8 mouse cellular contexts compared by ENCODE assay signal in the genomic region with DNA sequence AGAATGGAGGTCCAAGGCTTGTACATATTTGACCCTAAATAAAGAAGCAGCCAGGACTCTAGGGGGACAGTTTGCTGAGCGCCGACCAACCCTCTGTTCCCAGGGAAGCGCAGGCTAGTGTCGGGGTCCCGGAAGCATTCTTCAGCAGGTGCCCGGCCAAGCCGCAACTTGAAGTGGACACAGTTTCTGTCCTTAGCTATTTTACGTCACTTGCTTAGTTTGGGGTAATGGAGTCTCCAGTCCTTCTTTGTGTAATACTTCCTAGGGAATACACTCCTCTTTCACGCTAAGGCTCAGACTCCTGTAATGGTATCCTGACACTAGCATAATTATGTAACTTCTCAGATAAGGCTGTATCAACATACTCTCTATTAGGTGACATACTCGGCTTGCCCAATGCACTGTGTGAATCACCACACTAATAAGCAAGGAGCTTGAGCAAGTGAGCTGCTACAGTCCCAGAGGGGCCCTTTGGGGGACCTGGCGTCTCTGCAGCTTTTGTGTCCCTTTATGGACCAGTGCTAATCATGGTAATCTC. TPM values are rescaled to one million over a fixed set of nuclear protein-coding genes. Genes with fewer than 3 reads are reported as not detected.
DNase-seq lines count a peak whose midpoint lies in the region; ATAC-seq and TF ChIP-seq lines count a peak whose summit lies in the region.

No protein-coding gene starts in this region.

- H3K9me3 ChIP-seq in forebrain, embryonic 14.5 days (replicated peaks; ENCODE audit: control insufficient read depth, low read length): no peaks in the 10 kb centered on the region
- H3K9me3 ChIP-seq in kidney, embryonic 15.5 days (replicated peaks): no peaks in the 10 kb centered on the region
- no peaks in the 10 kb centered on the region for H3K9me3 ChIP-seq in lung, postnatal 0 days (ENCODE audit: low read length)

- peak overlapping the region; percentile 98 for H3K4me3 ChIP-seq in left cerebral cortex, adult 2 months
- H3K4me3 ChIP-seq in brown adipose tissue, adult 24 weeks (ENCODE audit: insufficient read depth, low read depth, low read length): peak overlapping the region; percentile 89
- peak overlapping the region; percentile 89 for H3K4me3 ChIP-seq in forebrain, embryonic 14.5 days (ENCODE audit: low read depth, low read length)
- H3K4me3 ChIP-seq in kidney, embryonic 15.5 days (replicated peaks): peak overlapping the region; percentile 64
- peak overlapping the region; percentile 94 for H3K4me3 ChIP-seq in lung, postnatal 0 days (ENCODE audit: low read depth, low read length)

- H3K27me3 ChIP-seq in forebrain, embryonic 14.5 days (replicated peaks; ENCODE audit: control insufficient read depth, insufficient read depth, low read length): no peaks in the 10 kb centered on the region
- H3K27me3 ChIP-seq in kidney, embryonic 15.5 days: peaks cover 8% of the 10 kb centered on the region; the same call in 1 of the 2 replicates
- H3K27me3 ChIP-seq in lung, postnatal 0 days (replicated peaks; ENCODE audit: insufficient read depth, low read length): no peaks in the 10 kb centered on the region

- peak; percentile 16 for ATAC-seq in forebrain, embryonic 14.5 days
- ATAC-seq in kidney, embryonic 15.5 days (replicated peaks; ENCODE audit: low FRiP score): no peak
- ATAC-seq in lung, postnatal 0 days: peak; percentile 50

- no peaks in the 10 kb centered on the region for H3K4me1 ChIP-seq in brown adipose tissue, adult 24 weeks (ENCODE audit: control insufficient read depth, insufficient read depth, insufficient read length, low read length)
- peaks cover 16% of the 10 kb centered on the region for H3K4me1 ChIP-seq in forebrain, embryonic 14.5 days (ENCODE audit: control insufficient read depth, insufficient read depth, low read length)
- H3K4me1 ChIP-seq in kidney, embryonic 15.5 days: peaks cover 39% of the 10 kb centered on the region
- no peaks in the 10 kb centered on the region; the same call in 1 of the 2 replicates for H3K4me1 ChIP-seq in lung, postnatal 0 days (ENCODE audit: insufficient read depth, low read depth, low read length)

- peak overlapping the region; percentile 95 for H3K9ac ChIP-seq in forebrain, embryonic 14.5 days (ENCODE audit: low read length)
- peak overlapping the region; percentile 66; the same call in 1 of the 2 replicates for H3K9ac ChIP-seq in kidney, embryonic 15.5 days
- peak overlapping the region; percentile 93 for H3K9ac ChIP-seq in lung, postnatal 0 days (replicated peaks; ENCODE audit: low read depth)

- no peak for TF ChIP-seq CTCF in left cerebral cortex, adult 2 months (IDR thresholded peaks at IDR 0.05)
- TF ChIP-seq CTCF in lung, postnatal 0 days (IDR thresholded peaks at IDR 0.05): no peak

- peak overlapping the region; percentile 81 for H3K4me2 ChIP-seq in forebrain, embryonic 14.5 days (ENCODE audit: low read length)
- H3K4me2 ChIP-seq in kidney, embryonic 15.5 days: peak overlapping the region; percentile 87
- peak overlapping the region; percentile 85 for H3K4me2 ChIP-seq in lung, postnatal 0 days (replicated peaks; ENCODE audit: low read depth, low read length)

- H3K27ac ChIP-seq in left cerebral cortex, adult 2 months: peak overlapping the region; percentile 97
- 0 out of 2 replicates have a peak overlapping the region, but pooled peaks have one; percentile 10 for H3K27ac ChIP-seq in brown adipose tissue, adult 24 weeks (replicated peaks; ENCODE audit: low read depth, low read length)
- peak overlapping the region; percentile 89 for H3K27ac ChIP-seq in forebrain, embryonic 14.5 days (ENCODE audit: low read depth, low read length)
- H3K27ac ChIP-seq in kidney, embryonic 15.5 days: peak overlapping the region; percentile 87; the same call in 1 of the 2 replicates
- H3K27ac ChIP-seq in lung, postnatal 0 days (ENCODE audit: low read length): peak overlapping the region; percentile 96

- peaks cover 16% of the 10 kb centered on the region; the same call in 1 of the 2 replicates for H3K36me3 ChIP-seq in forebrain, embryonic 14.5 days (ENCODE audit: control insufficient read depth, insufficient read depth, low read length)
- peaks cover 17% of the 10 kb centered on the region for H3K36me3 ChIP-seq in kidney, embryonic 15.5 days
- H3K36me3 ChIP-seq in lung, postnatal 0 days (ENCODE audit: insufficient read depth, low read length): peaks cover 5% of the 10 kb centered on the region; the same call in 1 of the 2 replicates

- DNase-seq in left cerebral cortex, adult 2 months (ENCODE audit: extremely low spot score in 1 of 2, low spot score in 2 of 2): no peak
- no peak for DNase-seq in left cerebral cortex, adult 8-10 months (ENCODE audit: low spot score in 2 of 2)
- peak; percentile 30 for DNase-seq in forebrain, embryonic 14.5 days (ENCODE audit: low spot score)
- peak; percentile 76 for DNase-seq in lung, postnatal 0 days (ENCODE audit: low spot score)
- DNase-seq in right cerebral cortex, postnatal 4 days: peak; percentile 23
- no peak for DNase-seq in yolk sac, embryonic 10.5 days (ENCODE audit: low spot score)

- intact Hi-C loops in left cerebral cortex, adult 2 months (cut with DNase I): loop anchor here (1.0 to 5.0 kb wide), 4 partner anchors 27 to 261 kb away; partner anchors contain the start of gene Peli1

- TF ChIP-seq EP300 in lung, postnatal 0 days (IDR thresholded peaks at IDR 0.05): peak; percentile 30; the same call in 1 of the 2 replicates

- WGBS in forebrain, embryonic 14.5 days: 10% methylated on average over 11 of the region's 11 CpGs
- WGBS in kidney, embryonic 15.5 days: 18% methylated on average over 11 of the region's 11 CpGs
- 13% methylated on average over 11 of the region's 11 CpGs for WGBS in lung, postnatal 0 days

RNA-seq across cellular contexts. Expression of gene Lgalsl, which starts 0.8 kb away (rescaled TPM):
- total RNA-seq in left cerebral cortex, adult 2 months (2021): 10 to 100 TPM; 80.7 to 86.3 TPM
- total RNA-seq in left cerebral cortex, adult 8-10 months (2022): 10 to 100 TPM; 76.1 to 86.3 (median 80.4) TPM
- 13.3 and 13.9 TPM in 2 replicates for polyA plus RNA-seq in brown adipose tissue, adult 24 weeks (2012; ENCODE audit: insufficient read depth, insufficient read length, missing spikeins)
- 74.0 and 87.5 TPM in 2 replicates for polyA plus RNA-seq in forebrain, embryonic 14.5 days (2014; fragmentation: Nextera tagmentation; extraction: Ambion mirVana)
- 35.5 and 36.2 TPM in 2 replicates for polyA plus RNA-seq in kidney, embryonic 15.5 days (2015; fragmentation: Nextera tagmentation; extraction: Ambion mirVana)
- 39.6 and 40.1 TPM in 2 replicates for polyA plus RNA-seq in lung, postnatal 0 days (2015; fragmentation: Nextera tagmentation; extraction: Ambion mirVana)

Comparison
In these comparisons a context has a peak if more than half of its experiments do, and no peak if none do; other contexts are left out.
1. DNase-seq: peak in forebrain, embryonic 14.5 days (single experiment), lung, postnatal 0 days (single experiment) and right cerebral cortex, postnatal 4 days (single experiment); none in left cerebral cortex, adult 2 months (0 of 2), left cerebral cortex, adult 8-10 months (0 of 2) and yolk sac, embryonic 10.5 days (single experiment).
2. H3K27ac ChIP-seq: peak in every context shown above with its lines; median percentile 97 in left cerebral cortex, adult 2 months; 96 in lung, postnatal 0 days; 89 in forebrain, embryonic 14.5 days; 87 in kidney, embryonic 15.5 days; 10 in brown adipose tissue, adult 24 weeks.
3. Peak in every context shown above with its lines, with median percentiles within 50 percentile points of each other: H3K4me3 ChIP-seq, H3K4me2 ChIP-seq and H3K9ac ChIP-seq.